Mouse (Mus musculus) forebrain, embryonic 10.5 days (tissue): Measurements from ENCODE around the gene Tpst2. TPM values are rescaled to one million over a fixed set of nuclear protein-coding genes. Genes with fewer than 3 reads are reported as not detected.

ENCODE experiments used
- DNase-seq: peaks from one replicate; pipeline ENCODE4 v3.0.0-alpha.2; 2017; ENCODE audit warnings: low spot score; ENCODE audit errors: extremely low spot score
- H3K27ac ChIP-seq: fragments of 300-500 bp; sonication (generic); 2 replicates; pipeline ENCODE4 v1.5.1; 2016; ENCODE audit warnings: mild to moderate bottlenecking
- H3K27me3 ChIP-seq: fragments of 300-500 bp; sonication (generic); 2 replicates; pipeline ENCODE4 v1.6.1; 2016; ENCODE audit warnings: mild to moderate bottlenecking; ENCODE audit not compliant: poor library complexity, severe bottlenecking
- H3K36me3 ChIP-seq: fragments of 300-500 bp; sonication (generic); replicated peaks from 2 replicates; pipeline ENCODE4 v1.6.1; 2016; ENCODE audit warnings: mild to moderate bottlenecking, moderate library complexity
- H3K4me1 ChIP-seq: fragments of 300-500 bp; sonication (generic); 2 replicates; pipeline ENCODE4 v1.6.1; 2016
- H3K4me3 ChIP-seq: fragments of 300-500 bp; sonication (generic); 2 replicates; pipeline ENCODE4 v1.5.1; 2016; ENCODE audit warnings: mild to moderate bottlenecking, moderate library complexity
- H3K9me3 ChIP-seq: fragments of 300-500 bp; sonication (generic); 2 replicates; pipeline ENCODE4 v1.6.1; 2016; ENCODE audit warnings: mild to moderate bottlenecking, moderate library complexity
- WGBS: fragments of 180-500 bp; shearing (Covaris S2); methylation state at CpG from one replicate; pipeline ENCODE4 v1.1.7; 2016; 5-methylcytosine and 5-hydroxymethylcytosine counted together
- polyA plus RNA-seq: library from polyadenylated mRNA; unstranded; fragments of >200 nt; fragmentation: Nextera tagmentation; extraction: Ambion mirVana; gene quantifications from 2 replicates; pipeline ENCODE4 v1.2.1, GENCODE M21; 2016

Tpst2 gene
- polyA plus RNA-seq, 1 experiment from 2014 or later, result 36.7 TPM

DNA sequence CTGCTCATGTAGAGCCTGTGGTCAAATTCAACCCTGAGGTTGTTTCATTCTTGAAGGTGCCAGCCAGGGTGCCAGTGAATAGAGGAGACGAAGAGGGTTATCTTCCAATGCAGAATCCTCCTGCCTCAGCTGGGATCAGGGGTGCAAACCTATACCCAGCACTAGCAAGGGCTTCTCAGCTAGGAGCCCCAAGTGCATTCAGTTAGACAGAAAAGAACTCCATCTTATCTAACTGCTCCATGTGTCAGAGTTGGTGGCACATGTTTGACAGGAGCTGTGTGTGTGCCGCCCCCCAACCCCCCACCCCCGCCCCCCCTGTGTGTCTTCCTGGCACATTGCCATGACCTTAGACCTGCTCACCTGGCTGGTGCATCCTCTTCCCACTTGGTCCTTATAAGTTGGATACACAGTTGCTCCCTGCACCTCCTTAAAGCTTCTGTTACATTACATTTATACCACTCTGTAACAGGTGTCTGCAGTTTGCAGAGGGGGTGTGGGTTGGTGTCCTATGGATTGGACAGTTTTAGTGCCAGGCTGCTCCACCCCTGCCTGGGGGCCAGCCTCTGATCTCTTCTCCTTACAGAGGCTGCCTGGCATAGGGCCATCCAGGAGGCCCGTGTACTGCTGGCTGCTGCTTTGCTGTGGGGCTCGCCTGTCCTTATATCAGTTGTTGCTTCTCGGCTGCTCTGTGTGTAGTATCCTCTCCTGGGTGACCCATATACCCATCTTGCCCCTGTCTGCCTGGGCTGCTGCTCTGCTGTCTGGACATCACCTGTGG lies 20.1 kb downstream of the Tpst2 start:
- Histone ChIP-seq H3K4me1 (peaks cover 45% of the 10 kb centered on the region), H3K36me3 (no peaks in the 10 kb centered on the region), H3K4me3 (no peak overlapping the region), H3K9me3 (no peaks in the 10 kb centered on the region), H3K27ac (no peak overlapping the region), H3K27me3 (no peaks in the 10 kb centered on the region)
- 95% methylated on average over 6 of the region's 6 CpGs for WGBS
- DNase-seq, result no peak

DNA sequence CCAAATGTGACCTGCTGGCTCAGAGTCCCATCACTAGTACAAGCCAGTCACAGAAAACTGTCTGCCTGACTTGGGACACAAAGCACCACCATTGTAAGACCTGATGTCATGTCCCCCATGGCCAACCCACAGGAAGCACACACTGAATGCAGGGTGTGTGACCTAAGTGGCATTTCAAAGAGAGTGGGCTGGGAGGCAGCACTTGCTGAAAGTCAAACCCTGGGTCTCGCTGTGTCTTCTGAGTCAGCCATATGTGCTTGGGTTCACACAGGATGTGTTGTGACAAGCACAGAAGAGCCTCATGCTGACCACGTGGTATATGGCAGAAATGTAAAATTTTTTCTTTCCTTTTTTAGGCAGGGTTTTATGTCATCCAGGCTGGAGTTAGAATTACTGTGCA lies 20.8 kb downstream of the Tpst2 start:
- WGBS, result 90% methylated on average over 2 of the region's 2 CpGs
- no peaks in the 10 kb centered on the region for H3K27me3 ChIP-seq
- H3K27ac ChIP-seq, result no peak overlapping the region
- DNase-seq, result no peak
- H3K9me3 ChIP-seq, result no peaks in the 10 kb centered on the region
- H3K4me3 ChIP-seq, result no peak overlapping the region
- H3K36me3 ChIP-seq, result no peaks in the 10 kb centered on the region
- peaks cover 43% of the 10 kb centered on the region for H3K4me1 ChIP-seq

DNA sequence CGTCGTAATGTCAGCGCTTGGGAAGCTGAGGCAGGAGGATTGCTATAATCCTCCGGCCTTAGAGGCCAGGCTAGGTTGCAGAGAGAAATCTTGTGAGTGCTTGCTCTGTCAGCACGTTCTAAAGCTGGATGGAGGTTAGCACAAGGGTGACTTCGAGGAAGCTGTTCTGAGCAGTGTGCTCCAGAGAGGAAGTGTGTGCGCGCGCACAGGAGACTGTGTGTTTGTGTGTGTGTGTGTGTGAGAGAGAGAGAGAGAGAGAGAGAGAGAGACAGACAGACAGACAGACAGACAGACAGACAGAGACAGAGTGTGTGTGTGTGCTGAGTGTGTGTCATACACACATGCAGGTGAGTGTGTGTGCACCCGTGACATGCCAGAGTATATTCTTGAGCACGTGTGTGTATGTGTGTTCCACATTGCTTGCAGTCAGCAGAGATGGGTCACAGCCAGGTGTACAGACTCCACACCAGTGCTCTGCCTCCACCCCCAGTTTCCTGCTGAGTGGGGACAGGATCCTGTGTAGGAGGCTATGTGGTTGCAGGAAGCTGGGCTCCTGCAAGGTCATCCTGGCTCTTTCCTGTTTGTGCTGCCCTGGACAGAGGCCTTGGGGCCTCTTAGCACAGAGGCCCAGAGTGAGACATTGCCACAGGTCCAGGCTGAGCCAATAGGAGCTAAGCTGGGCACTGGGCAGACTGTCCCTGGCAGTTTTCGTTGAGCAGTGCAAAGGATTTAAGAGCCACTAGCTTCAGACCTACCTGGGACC lies 21.9 kb downstream of the Tpst2 start:
- whole genome bisulfite sequencing, result 89% methylated on average over 12 of the region's 12 CpGs

DNA sequence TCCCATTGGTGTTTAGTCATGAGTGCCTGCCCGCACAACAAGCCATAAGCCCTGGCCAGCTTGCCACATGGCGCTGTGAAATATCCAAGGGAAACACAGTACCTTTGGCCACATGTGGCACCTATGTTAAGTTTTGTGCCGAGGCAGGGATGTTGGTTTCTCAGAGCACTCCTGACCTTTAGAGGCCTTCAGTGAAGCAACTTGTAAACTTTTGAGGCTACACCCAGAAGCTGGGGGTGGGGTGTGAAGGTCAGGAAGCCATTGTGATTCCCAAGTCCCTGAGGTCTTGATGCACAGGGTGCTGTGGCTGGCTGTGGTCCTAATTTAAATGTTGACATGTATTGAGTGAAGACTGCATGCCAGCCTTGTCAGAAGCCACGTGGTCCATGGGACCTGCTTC lies 22.9 kb downstream of the Tpst2 start:
- H3K27ac ChIP-seq, result no peak overlapping the region
- WGBS, result 84% methylated on average over 4 of the region's 4 CpGs

More for the DNA sequence above, 21.9 kb downstream of the Tpst2 start:
- Histone ChIP-seq H3K4me1 (peaks cover 37% of the 10 kb centered on the region), H3K4me3 (no peak overlapping the region), H3K36me3 (no peaks in the 10 kb centered on the region), H3K27ac (0 out of 2 replicates have a peak overlapping the region, but pooled peaks have one; percentile 8), H3K27me3 (no peaks in the 10 kb centered on the region), H3K9me3 (no peaks in the 10 kb centered on the region)
- no peak for DNase-seq

DNA sequence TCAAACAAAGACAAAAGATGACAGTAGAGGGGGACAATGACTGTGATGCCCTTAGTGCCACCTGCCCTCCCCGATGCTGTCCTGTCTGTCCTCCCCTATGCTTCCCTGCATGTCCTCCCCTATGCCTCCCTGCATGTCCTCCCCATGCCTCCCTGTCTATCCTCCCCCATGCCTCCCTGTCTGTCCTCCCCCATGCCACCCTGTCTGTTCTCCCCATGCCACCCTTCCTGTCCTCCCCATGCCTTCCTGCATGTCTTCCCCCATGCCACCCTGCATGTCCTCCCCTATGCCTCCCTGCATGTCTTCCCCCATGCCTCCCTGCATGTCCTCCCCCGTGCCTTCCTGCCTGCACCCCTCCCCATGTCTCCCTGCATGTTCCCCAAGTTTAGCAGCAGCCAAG lies 23.6 kb downstream of the Tpst2 start:
- no peaks in the 10 kb centered on the region for H3K9me3 ChIP-seq
- H3K27ac ChIP-seq, result peak overlapping the region; percentile 15; the same call in 1 of the 2 replicates
- no peak overlapping the region for H3K4me3 ChIP-seq
- H3K4me1 ChIP-seq, result peaks cover 26% of the 10 kb centered on the region
- H3K27me3 ChIP-seq, result no peaks in the 10 kb centered on the region
- 85% methylated on average over 2 of the region's 2 CpGs for WGBS
- DNase-seq, result no peak
- H3K36me3 ChIP-seq, result no peaks in the 10 kb centered on the region; the same call in 1 of the 2 replicates

More for the DNA sequence above, 22.9 kb downstream of the Tpst2 start:
- no peak overlapping the region for H3K4me3 ChIP-seq
- peaks cover 33% of the 10 kb centered on the region for H3K4me1 ChIP-seq
- no peaks in the 10 kb centered on the region for H3K36me3 ChIP-seq
- H3K9me3 ChIP-seq, result no peaks in the 10 kb centered on the region
- no peaks in the 10 kb centered on the region for H3K27me3 ChIP-seq
- no peak for DNase-seq

DNA sequence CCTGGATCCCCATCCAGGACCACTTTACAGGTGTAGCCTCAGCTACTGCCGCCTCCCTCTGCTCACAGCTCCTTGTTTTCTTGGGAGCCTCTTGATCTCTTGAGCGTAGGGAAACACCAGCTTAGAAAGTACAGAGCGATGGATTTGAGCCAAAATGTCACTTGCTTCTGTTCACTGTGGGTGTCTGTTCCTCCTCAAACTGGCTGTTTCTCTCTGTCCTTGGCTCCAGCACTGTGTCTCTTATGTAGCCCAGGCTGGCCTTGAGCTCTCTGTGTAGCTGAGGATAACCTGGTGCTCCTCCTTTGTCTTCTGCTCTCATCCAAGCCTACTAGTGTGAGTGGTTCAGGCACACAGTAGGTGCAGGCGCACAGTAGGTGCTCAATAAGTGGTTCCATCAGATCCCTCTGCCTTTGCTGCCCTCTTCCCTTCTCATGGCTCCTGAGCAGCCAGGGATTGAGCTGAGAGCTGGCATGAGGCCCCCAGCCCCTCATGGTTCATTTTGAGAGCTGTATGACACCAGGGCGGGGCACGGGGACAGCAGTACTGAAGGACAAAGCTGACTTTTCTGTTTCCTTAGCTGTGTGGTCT lies 24.3 kb downstream of the Tpst2 start:
- no peak overlapping the region for H3K4me3 ChIP-seq
- WGBS, result 87% methylated on average over 6 of the region's 6 CpGs
- H3K36me3 ChIP-seq, result peaks cover 5% of the 10 kb centered on the region
- DNase-seq, result no peak
- peaks cover 19% of the 10 kb centered on the region for H3K4me1 ChIP-seq
- H3K27ac ChIP-seq, result no peak overlapping the region
- no peaks in the 10 kb centered on the region for H3K9me3 ChIP-seq
- H3K27me3 ChIP-seq, result no peaks in the 10 kb centered on the region

DNA sequence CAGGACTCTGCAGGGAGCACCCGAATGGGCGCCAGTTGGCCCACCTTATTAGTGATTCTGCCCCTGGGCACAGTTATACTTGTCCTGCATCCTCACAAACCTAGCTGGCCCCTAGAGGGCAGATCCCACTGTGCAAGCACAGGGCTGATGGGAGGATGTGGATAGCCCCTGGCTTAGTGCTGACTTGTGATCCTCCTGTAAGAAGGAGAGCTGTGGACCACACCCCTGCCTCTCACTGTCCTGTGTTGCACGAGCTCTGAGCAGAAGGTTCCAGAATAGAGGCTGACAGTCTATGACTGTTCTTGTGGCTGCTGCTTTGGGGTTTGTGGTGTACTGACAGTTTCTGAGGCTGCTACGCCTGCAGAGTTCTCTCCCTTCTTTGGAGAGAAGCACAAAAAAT lies 25.2 kb downstream of the Tpst2 start:
- no peak for DNase-seq
- no peak overlapping the region for H3K27ac ChIP-seq
- H3K4me1 ChIP-seq, result peaks cover 11% of the 10 kb centered on the region
- no peaks in the 10 kb centered on the region for H3K9me3 ChIP-seq
- WGBS, result 85% methylated on average over 4 of the region's 4 CpGs
- H3K36me3 ChIP-seq, result peaks cover 10% of the 10 kb centered on the region
- no peak overlapping the region for H3K4me3 ChIP-seq
- no peaks in the 10 kb centered on the region for H3K27me3 ChIP-seq

DNA sequence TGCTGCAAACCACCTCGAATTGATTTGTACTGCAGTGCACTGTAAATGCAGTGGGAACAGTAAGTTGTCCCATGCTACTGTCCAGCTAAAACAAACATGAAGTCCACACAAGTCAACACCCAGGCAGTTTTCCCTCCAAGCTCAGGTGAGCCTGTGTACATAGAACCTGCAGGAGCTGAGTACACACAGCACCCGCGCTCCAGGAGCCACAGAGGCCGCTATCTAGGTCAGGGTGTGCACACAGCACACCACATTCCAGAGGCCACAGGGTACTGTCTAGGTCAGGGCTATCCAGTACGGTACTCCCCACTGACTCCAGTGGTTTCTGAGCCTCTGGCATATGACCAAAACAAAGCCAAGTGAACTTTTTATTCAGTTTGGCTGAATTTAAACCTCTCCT lies 25.8 kb downstream of the Tpst2 start:
- H3K36me3 ChIP-seq, result peaks cover 13% of the 10 kb centered on the region
- no peak overlapping the region for H3K27ac ChIP-seq
- WGBS, result 91% methylated on average over 5 of the region's 5 CpGs
- no peak overlapping the region for H3K4me3 ChIP-seq
- H3K4me1 ChIP-seq, result peaks cover 7% of the 10 kb centered on the region
- no peak for DNase-seq
- H3K27me3 ChIP-seq, result no peaks in the 10 kb centered on the region
- no peaks in the 10 kb centered on the region for H3K9me3 ChIP-seq

DNA sequence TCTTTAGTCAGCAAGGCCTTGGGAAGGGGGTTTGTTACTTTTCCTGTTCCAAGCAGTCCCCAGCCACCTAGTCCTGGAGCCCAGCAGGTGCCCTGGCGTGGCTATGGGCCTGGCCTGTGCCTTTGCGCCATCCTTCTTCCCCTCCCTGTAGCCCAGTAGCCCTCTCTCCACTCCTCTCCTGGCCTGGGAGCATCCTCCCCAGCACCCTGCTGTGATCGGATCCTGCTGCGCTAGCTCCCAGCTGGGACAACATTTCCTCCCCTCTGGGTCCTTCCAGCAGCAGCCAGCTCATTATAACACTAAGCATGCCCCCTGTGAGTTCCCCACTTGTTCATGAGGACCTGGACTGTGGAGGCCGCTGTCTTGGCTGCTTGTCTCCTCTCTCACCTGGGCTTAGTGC lies 29.4 kb downstream of the Tpst2 start:
- H3K27ac ChIP-seq, result no peak overlapping the region
- H3K27me3 ChIP-seq, result no peaks in the 10 kb centered on the region
- no peaks in the 10 kb centered on the region for H3K9me3 ChIP-seq
- 72% methylated on average over 5 of the region's 5 CpGs for WGBS
- no peak for DNase-seq
- H3K4me3 ChIP-seq, result no peak overlapping the region
- peaks cover 49% of the 10 kb centered on the region for H3K36me3 ChIP-seq
- H3K4me1 ChIP-seq, result no peaks in the 10 kb centered on the region

DNA sequence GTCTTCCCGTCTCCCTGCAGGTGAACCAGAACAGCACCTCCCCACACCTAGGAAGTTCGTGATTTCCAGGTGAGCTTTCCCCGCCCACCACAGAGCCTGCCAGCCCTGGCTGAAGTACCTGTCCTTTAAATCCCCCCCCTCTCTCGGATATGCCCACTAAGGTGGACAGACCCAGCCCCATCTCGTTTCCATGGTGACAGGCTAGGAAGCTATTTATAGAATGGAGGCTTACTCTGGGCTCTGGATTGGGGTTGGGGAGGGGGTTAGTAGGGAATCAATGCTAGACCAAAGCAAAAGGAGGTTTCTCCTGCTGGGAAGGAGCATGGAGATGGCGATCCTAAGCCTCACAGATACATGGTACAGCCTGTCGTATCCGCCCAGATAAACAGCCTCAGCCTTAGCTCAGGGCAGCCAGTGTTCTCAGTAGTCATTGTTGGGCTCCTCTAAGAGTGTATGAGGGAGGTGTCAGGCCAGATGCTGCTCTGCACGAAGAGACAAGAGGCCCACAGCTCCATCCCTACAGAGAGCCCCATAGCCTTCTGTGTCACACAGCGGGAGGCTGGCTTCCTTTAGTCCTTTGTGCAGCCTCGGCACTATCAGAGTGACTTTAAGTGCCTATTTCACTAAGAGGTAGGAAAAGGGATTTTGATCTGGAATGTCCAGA lies 36.9 kb downstream of the Tpst2 start:
- peaks cover 9% of the 10 kb centered on the region for H3K4me1 ChIP-seq
- peaks cover 77% of the 10 kb centered on the region for H3K36me3 ChIP-seq
- H3K9me3 ChIP-seq, result no peaks in the 10 kb centered on the region
- WGBS, result 69% methylated on average over 11 of the region's 11 CpGs
- no peak overlapping the region for H3K4me3 ChIP-seq
- no peaks in the 10 kb centered on the region for H3K27me3 ChIP-seq
- DNase-seq, result no peak
- peak overlapping the region; percentile 35; the same call in 1 of the 2 replicates for H3K27ac ChIP-seq

DNA sequence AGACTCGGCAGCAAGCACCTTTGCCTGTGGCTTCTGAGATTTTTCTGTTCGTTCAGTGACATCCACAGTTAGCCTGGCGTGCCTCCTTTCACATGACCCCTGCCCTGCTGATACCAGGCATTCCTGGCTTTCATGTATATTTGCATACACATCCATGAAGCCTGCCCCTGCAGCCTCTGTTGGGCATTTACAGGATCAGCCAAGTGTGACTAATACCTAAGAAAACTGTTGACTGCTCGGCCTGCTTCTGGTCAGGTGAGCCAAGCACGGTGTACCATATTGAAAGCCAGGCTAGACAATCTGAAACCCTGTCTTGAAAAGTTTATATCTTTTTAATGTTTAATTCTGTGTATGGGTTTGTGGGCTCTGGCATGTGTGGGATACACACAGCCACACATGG lies 40.0 kb downstream of the Tpst2 start:
- Histone ChIP-seq H3K4me1 (peaks cover 9% of the 10 kb centered on the region), H3K27me3 (no peaks in the 10 kb centered on the region), H3K4me3 (no peak overlapping the region), H3K27ac (no peak overlapping the region), H3K9me3 (no peaks in the 10 kb centered on the region), H3K36me3 (peaks cover 46% of the 10 kb centered on the region)
- DNase-seq, result no peak
- 81% methylated on average over 5 of the region's 5 CpGs for WGBS

DNA sequence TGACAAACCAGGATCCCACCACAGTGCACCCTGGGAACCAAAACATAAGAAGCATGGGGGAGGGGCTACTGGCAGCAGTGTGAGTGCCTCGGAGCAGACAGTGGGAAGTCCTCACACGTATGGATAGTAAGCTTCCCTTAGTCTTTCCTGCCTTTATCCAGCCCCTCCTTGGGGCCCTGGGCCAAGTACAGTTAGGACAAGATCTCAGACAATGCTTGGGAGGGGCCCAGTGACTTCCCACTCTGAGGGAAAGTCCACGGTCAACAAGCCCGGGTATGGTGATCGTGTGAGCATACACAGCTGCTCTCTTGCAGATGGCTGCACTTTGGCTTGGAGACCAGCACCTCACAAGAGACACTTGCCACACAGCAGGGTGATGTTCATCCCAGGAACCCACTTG lies 40.8 kb downstream of the Tpst2 start:
- Histone ChIP-seq H3K4me1 (peaks cover 9% of the 10 kb centered on the region), H3K27me3 (no peaks in the 10 kb centered on the region), H3K27ac (no peak overlapping the region), H3K36me3 (peaks cover 37% of the 10 kb centered on the region), H3K9me3 (no peaks in the 10 kb centered on the region), H3K4me3 (no peak overlapping the region)
- DNase-seq, result no peak
- WGBS, result 70% methylated on average over 5 of the region's 5 CpGs
